Mouse (Mus musculus) forebrain, embryonic 12.5 days (tissue): ENCODE measurements around the gene Slk. TPM values are rescaled to one million over a fixed set of nuclear protein-coding genes. Genes with fewer than 3 reads are reported as not detected.

Experiments
- ATAC-seq: fragments of 200-750 bp; cut with Nextera tagmentation; 2 replicates; pipeline ENCODE4 v1.8.0; 2017; ENCODE audit warnings: moderate TSS enrichment; ENCODE audit not compliant: low FRiP score
- H3K27ac ChIP-seq: fragments of 300-500 bp; sonication (generic); 2 replicates; pipeline ENCODE4 v1.5.1; 2016; ENCODE audit warnings: mild to moderate bottlenecking
- H3K27me3 ChIP-seq: fragments of 300-500 bp; sonication (generic); 2 replicates; pipeline ENCODE4 v1.6.1; 2016; ENCODE audit warnings: mild to moderate bottlenecking
- H3K36me3 ChIP-seq: fragments of 300-500 bp; sonication (generic); replicated peaks from 2 replicates; pipeline ENCODE4 v1.6.1; 2016; ENCODE audit warnings: mild to moderate bottlenecking
- H3K4me1 ChIP-seq: fragments of 300-500 bp; sonication (generic); 2 replicates; pipeline ENCODE4 v1.6.1; 2016
- H3K4me2 ChIP-seq: fragments of 300-500 bp; sonication (generic); 2 replicates; pipeline ENCODE4 v1.6.1; 2016; ENCODE audit warnings: mild to moderate bottlenecking, moderate library complexity
- H3K4me3 ChIP-seq: fragments of 300-500 bp; sonication (generic); replicated peaks from 2 replicates; pipeline ENCODE4 v1.5.1; 2016; ENCODE audit warnings: mild to moderate bottlenecking
- H3K9ac ChIP-seq: fragments of 300-500 bp; sonication (generic); 2 replicates; pipeline ENCODE4 v1.6.1; 2016; ENCODE audit warnings: mild to moderate bottlenecking
- H3K9me3 ChIP-seq: fragments of 300-500 bp; sonication (generic); 2 replicates; pipeline ENCODE4 v1.6.1; 2016
- WGBS: fragments of 180-500 bp; shearing (Covaris S2); methylation state at CpG from one replicate; pipeline ENCODE4 v1.1.7; 2016; 5-methylcytosine and 5-hydroxymethylcytosine counted together
- polyA plus RNA-seq: library from polyadenylated mRNA; unstranded; fragments of >200 nt; fragmentation: Nextera tagmentation; extraction: Ambion mirVana; gene quantifications from 2 replicates; pipeline ENCODE4 v1.2.1, GENCODE M21; 2016

The Slk gene
- polyA plus RNA-seq, 1 experiment from 2014 or later = 12.1 TPM

- H3K9me3 ChIP-seq = no peaks in the 10 kb centered on the region
- H3K4me3 ChIP-seq = no peak overlapping the region
- no peak for ATAC-seq
- H3K27me3 ChIP-seq = no peaks in the 10 kb centered on the region
- H3K4me2 ChIP-seq = no peak overlapping the region
- H3K4me1 ChIP-seq = no peaks in the 10 kb centered on the region
- peaks cover 31% of the 10 kb centered on the region for H3K36me3 ChIP-seq
- H3K27ac ChIP-seq = no peak overlapping the region
- H3K9ac ChIP-seq = no peak overlapping the region
- WGBS = 90% methylated on average over 4 of the region's 4 CpGs
Observed at GRCm38 (mm10) chr19:47635380-47635779, 55.9 kb downstream of the Slk start.

GRCm38 (mm10) chr19:47643910-47644309 is 64.4 kb downstream of the Slk start:
- H3K36me3 ChIP-seq = peaks cover 38% of the 10 kb centered on the region
- H3K4me1 ChIP-seq = peaks cover 5% of the 10 kb centered on the region
- H3K4me2 ChIP-seq = no peak overlapping the region
- no peaks in the 10 kb centered on the region for H3K9me3 ChIP-seq
- H3K27ac ChIP-seq = no peak overlapping the region
- H3K9ac ChIP-seq = no peak overlapping the region
- 66% methylated on average over 2 of the region's 2 CpGs for WGBS
- no peak for ATAC-seq
- no peak overlapping the region for H3K4me3 ChIP-seq
- H3K27me3 ChIP-seq = no peaks in the 10 kb centered on the region

- Histone ChIP-seq H3K4me2 (no peak overlapping the region), H3K27me3 (no peaks in the 10 kb centered on the region), H3K9ac (no peak overlapping the region), H3K4me3 (no peak overlapping the region), H3K4me1 (peaks cover 5% of the 10 kb centered on the region), H3K36me3 (peaks cover 21% of the 10 kb centered on the region), H3K27ac (no peak overlapping the region), H3K9me3 (no peaks in the 10 kb centered on the region)
- no peak for ATAC-seq
- 48% methylated on average over 6 of the region's 6 CpGs for WGBS
Observed at GRCm38 (mm10) chr19:47645583-47645982, 66.1 kb downstream of the Slk start.

- Histone ChIP-seq H3K4me1 (peaks cover 5% of the 10 kb centered on the region), H3K9ac (no peak overlapping the region), H3K4me2 (no peak overlapping the region), H3K27ac (no peak overlapping the region), H3K27me3 (no peaks in the 10 kb centered on the region), H3K9me3 (no peaks in the 10 kb centered on the region), H3K4me3 (no peak overlapping the region), H3K36me3 (peaks cover 17% of the 10 kb centered on the region)
- ATAC-seq = no peak
- WGBS = 93% methylated on average over 6 of the region's 6 CpGs
Observed at GRCm38 (mm10) chr19:47646508-47647120, 67.1 kb downstream of the Slk start.

- Histone ChIP-seq H3K4me3 (no peak overlapping the region), H3K27me3 (no peaks in the 10 kb centered on the region), H3K4me1 (peaks cover 5% of the 10 kb centered on the region), H3K4me2 (no peak overlapping the region), H3K27ac (no peak overlapping the region), H3K36me3 (peaks cover 5% of the 10 kb centered on the region; the same call in 1 of the 2 replicates), H3K9me3 (no peaks in the 10 kb centered on the region), H3K9ac (no peak overlapping the region)
- 95% methylated on average over 6 of the region's 6 CpGs for WGBS
- ATAC-seq = no peak
Observed at GRCm38 (mm10) chr19:47649071-47649470, 69.6 kb downstream of the Slk start.

GRCm38 (mm10) chr19:47650366-47651159 is 71.1 kb downstream of the Slk start:
- H3K4me3 ChIP-seq = no peak overlapping the region
- H3K27ac ChIP-seq = no peak overlapping the region
- WGBS = 87% methylated on average over 14 of the region's 16 CpGs
- H3K4me1 ChIP-seq = peaks cover 2% of the 10 kb centered on the region
- no peak overlapping the region for H3K4me2 ChIP-seq
- ATAC-seq = no peak
- H3K27me3 ChIP-seq = no peaks in the 10 kb centered on the region
- no peak overlapping the region for H3K9ac ChIP-seq
- H3K36me3 ChIP-seq = peaks cover 5% of the 10 kb centered on the region; the same call in 1 of the 2 replicates
- H3K9me3 ChIP-seq = no peaks in the 10 kb centered on the region

GRCm38 (mm10) chr19:47651160-47651480 is 71.6 kb downstream of the Slk start:
- 90% methylated on average over 5 of the region's 5 CpGs for WGBS
- Histone ChIP-seq H3K9me3 (no peaks in the 10 kb centered on the region), H3K4me3 (no peak overlapping the region), H3K9ac (no peak overlapping the region), H3K27me3 (no peaks in the 10 kb centered on the region), H3K4me2 (no peak overlapping the region), H3K4me1 (no peaks in the 10 kb centered on the region), H3K27ac (no peak overlapping the region), H3K36me3 (peaks cover 5% of the 10 kb centered on the region; the same call in 1 of the 2 replicates)
- ATAC-seq = no peak

- Histone ChIP-seq H3K27ac (no peak overlapping the region), H3K36me3 (peaks cover 1% of the 10 kb centered on the region; the same call in 1 of the 2 replicates), H3K4me2 (no peak overlapping the region), H3K9ac (no peak overlapping the region), H3K4me1 (no peaks in the 10 kb centered on the region), H3K4me3 (no peak overlapping the region), H3K9me3 (no peaks in the 10 kb centered on the region), H3K27me3 (0 out of 2 replicates have a peak, but pooled peaks cover 3% of the 10 kb centered on the region)
- 79% methylated on average over 8 of the region's 8 CpGs for whole genome bisulfite sequencing
- no peak for ATAC-seq
Observed at GRCm38 (mm10) chr19:47652255-47652654, 72.8 kb downstream of the Slk start.

GRCm38 (mm10) chr19:47653173-47653572 is 73.7 kb downstream of the Slk start:
- Histone ChIP-seq H3K4me2 (no peak overlapping the region), H3K27ac (no peak overlapping the region), H3K4me1 (no peaks in the 10 kb centered on the region), H3K9ac (no peak overlapping the region), H3K4me3 (no peak overlapping the region), H3K9me3 (no peaks in the 10 kb centered on the region), H3K27me3 (0 out of 2 replicates have a peak, but pooled peaks cover 3% of the 10 kb centered on the region), H3K36me3 (no peaks in the 10 kb centered on the region)
- 93% methylated on average over 8 of the region's 8 CpGs for WGBS
- ATAC-seq = no peak

GRCm38 (mm10) chr19:47654896-47655295 is 75.4 kb downstream of the Slk start:
- WGBS = 78% methylated on average over 11 of the region's 11 CpGs
- Histone ChIP-seq H3K36me3 (no peaks in the 10 kb centered on the region), H3K27ac (no peak overlapping the region)

GRCm38 (mm10) chr19:47658914-47659535 is 79.5 kb downstream of the Slk start:
- WGBS = 22% methylated on average over 5 of the region's 5 CpGs
- Histone ChIP-seq H3K4me2 (no peak overlapping the region), H3K4me3 (no peak overlapping the region), H3K9ac (peak overlapping the region; percentile 7; the same call in 1 of the 2 replicates), H3K36me3 (no peaks in the 10 kb centered on the region), H3K27ac (no peak overlapping the region), H3K4me1 (peaks cover 7% of the 10 kb centered on the region), H3K27me3 (0 out of 2 replicates have a peak, but pooled peaks cover 3% of the 10 kb centered on the region), H3K9me3 (no peaks in the 10 kb centered on the region)
- peak; percentile 78 for ATAC-seq

More at GRCm38 (mm10) chr19:47654896-47655295, 75.4 kb downstream of the Slk start:
- no peak for ATAC-seq
- H3K9me3 ChIP-seq = no peaks in the 10 kb centered on the region
- 0 out of 2 replicates have a peak, but pooled peaks cover 3% of the 10 kb centered on the region for H3K27me3 ChIP-seq
- H3K4me3 ChIP-seq = no peak overlapping the region
- no peak overlapping the region for H3K4me2 ChIP-seq
- H3K4me1 ChIP-seq = peaks cover 7% of the 10 kb centered on the region
- no peak overlapping the region for H3K9ac ChIP-seq

GRCm38 (mm10) chr19:47659765-47660408 is 80.4 kb downstream of the Slk start:
- no peaks in the 10 kb centered on the region for H3K36me3 ChIP-seq
- H3K4me3 ChIP-seq = no peak overlapping the region
- H3K4me2 ChIP-seq = no peak overlapping the region
- H3K9me3 ChIP-seq = no peaks in the 10 kb centered on the region
- no peak overlapping the region for H3K27ac ChIP-seq
- WGBS = 84% methylated on average over 9 of the region's 9 CpGs
- ATAC-seq = no peak
- H3K4me1 ChIP-seq = peaks cover 7% of the 10 kb centered on the region
- H3K27me3 ChIP-seq = 0 out of 2 replicates have a peak, but pooled peaks cover 3% of the 10 kb centered on the region
- H3K9ac ChIP-seq = no peak overlapping the region
